Mouse (Mus musculus): ENCODE results near the gene Gabrb1.
"Not testable (repeated sequence)": the region's sequence is repeated elsewhere in the genome, so short reads cannot be mapped to it uniquely, and the experiment has no call there.

Gene Gabrb1

DNA sequence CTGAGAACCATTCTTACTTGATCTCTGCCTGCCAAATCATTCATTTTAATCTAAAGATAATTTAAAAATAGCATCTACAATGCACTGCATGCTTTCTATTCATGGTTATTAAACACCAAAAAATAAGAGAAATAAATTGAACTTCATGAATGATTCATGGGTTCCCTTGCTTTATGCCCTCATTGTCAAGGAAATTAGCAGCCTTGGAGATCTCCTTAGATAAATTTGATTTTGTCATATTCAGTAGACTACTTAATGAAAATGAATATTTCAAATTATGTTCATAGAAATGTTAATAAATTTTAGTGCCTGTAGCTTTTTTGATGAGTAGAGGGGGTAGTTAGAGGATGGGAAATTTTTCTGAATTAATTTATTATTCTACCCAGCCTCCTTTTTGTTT lies 379.0 kb downstream of the Gabrb1 start:
- no peak for DNase-seq (ENCODE audit: low spot score in 2 of 2)

DNA sequence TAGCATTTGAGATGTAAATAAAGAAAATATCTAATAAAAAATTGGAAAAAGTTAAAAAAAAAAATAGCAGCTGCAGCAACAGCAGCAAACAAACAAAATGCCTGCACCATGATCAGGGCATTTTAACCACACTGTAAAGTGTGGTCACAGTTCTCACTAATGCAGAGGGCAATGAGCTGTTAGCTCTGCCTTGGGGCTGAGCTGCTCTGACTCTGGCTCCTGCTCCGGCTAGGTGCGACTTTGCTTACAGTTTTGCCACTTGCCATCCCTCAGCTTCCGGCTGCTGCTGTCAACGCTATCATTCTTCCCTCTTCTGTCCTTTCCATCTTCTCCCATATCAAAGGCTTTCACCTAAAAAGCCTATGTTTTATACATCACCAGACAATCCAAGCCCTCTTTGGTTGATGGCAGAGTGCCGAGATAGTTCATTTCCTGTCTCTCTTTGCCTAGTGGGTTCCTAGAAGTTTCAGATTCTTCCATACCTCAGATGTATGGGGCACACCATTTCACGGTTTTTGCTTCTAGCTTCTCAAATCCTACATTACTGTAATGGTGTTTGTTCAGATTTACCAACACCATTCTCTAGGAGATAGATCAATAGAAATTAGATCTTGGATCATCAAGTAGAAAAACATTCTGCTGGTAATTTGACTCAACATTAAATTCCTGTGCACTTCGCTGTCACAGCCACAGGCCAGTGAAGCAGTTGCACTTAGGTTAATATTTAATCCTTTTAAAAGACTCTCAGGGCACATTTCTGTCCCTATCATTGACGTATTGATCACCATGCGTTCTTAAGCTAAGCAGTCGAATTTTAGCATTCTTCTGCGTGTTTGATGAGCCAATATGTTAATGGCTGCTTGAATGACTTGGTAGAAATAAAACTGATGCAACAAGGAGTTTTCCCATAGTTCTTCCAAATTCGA lies 385.6 kb downstream of the Gabrb1 start:
- DNase-seq (ENCODE audit: low spot score in 2 of 2), result no peak

DNA sequence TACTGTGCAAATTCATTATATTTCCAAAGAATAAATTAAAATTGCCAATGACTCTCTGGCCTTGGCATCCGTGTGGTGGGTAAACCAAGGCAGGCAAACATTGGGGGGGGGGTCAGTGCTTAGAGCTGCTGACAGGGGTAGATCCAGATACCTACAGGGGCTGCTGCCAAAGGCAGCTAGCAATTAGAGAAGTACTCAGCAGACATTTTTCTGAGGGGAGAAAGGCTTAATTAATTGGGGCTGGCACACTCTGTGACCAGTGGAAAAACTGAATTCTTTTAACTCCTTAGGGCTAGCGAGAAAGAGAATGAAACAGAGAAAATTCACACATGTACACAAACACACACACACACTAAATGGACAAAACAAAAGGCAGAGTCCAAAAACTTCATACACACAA lies 388.3 kb downstream of the Gabrb1 start:
- no peak for DNase-seq (ENCODE audit: low spot score in 2 of 2)

DNA sequence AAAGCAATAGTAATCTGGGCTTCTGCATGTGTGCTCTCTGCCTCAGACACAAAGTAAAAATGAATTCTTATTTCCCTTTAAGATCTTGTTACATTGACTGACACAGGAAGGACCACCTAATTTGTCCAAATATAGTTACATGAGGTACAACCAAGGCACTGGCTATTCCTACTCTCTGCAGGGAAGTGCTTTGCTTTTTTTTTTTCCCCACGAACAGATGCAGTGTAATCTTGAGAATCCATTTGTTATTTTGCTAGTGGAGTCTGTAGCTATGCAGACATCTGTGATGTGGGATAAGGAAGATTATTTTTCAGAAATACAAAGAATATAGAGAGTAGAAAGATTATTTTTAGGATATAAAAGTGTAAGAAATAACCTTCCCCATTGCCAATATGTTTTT lies 406.2 kb downstream of the Gabrb1 start:
- DNase-seq (ENCODE audit: low spot score in 2 of 2), result no peak

DNA sequence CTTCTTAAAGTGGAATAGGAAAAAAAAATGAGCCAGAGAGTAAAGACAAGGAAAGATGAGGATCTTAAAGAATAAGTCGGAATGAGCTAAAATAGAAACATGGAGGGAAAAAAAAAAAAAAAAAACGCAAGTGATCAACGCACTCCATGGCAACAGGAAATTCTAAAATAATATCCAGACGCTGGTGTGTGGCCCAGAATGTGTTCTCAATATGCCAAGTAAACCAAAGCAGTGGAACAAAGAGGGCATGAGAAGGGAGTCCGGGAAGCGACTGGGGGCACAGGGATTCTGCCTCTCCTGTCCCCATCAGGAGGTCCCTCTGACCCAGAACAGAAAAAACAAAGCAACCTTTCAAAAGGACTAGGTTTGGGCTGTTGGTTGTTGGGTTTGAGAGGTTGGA lies 410.9 kb downstream of the Gabrb1 start:
- DNase-seq (ENCODE audit: low spot score in 2 of 2), result no peak

DNA sequence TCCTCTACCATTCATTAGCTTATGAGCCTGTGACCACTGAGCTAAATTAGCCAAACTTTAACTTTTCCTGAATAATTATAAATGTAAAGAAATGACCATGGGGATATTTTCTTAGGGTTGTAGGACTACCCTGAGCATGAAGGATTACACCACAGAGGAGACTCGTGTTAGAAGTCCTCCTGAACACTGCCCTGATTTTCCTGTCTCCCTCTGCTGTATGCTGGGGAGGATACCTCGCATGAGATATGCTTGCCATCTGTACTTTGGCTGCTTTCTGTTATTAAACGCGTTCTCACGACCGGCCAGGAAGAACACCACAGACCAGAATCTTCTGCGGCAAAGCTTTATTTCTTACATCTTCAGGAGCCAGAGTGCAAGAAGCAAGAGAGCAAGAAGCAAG lies 411.5 kb downstream of the Gabrb1 start:
- not testable (repeated sequence) for DNase-seq (ENCODE audit: low spot score in 2 of 2)

DNA sequence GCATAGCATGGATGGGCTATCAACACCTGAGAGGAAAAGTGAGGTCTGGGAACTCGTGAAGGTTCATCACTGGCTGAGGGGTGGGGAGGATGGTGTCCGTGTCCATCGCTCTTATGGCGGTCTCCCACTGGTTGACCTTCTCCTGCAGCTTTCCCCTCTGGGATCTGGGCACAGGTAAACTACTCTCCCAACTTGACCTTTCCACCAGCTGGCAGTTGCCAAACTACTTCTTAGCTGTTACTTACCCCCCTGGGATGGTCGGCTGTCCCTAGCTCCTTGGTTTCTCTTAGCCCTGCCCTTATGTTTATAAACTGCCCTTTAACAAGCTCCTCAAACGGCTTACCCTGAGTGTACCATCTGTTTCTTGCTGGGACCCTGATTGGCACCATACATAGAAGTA lies 418.9 kb downstream of the Gabrb1 start:
- no peak for DNase-seq (ENCODE audit: low spot score in 2 of 2)

DNA sequence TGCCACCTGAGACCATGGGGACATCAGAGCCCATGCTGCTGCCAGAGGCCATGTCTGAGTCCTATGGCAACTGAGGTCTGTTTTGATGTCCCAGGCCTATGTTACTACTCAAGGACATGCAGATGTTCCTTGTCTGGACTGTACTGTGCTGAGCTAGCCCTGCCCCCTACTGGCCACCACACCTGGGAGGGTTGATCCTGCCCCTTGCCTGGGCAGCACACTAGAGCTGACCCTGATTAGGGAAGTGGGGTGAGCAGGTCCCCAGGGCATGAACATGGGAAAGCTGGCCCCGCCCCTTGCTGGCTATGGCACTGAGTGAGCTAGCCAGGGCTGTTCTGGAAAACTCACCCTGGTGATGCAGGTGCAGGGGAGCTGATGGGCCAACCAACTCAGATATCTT lies 428.6 kb downstream of the Gabrb1 start:
- DNase-seq (ENCODE audit: low spot score in 2 of 2), result no peak

DNA sequence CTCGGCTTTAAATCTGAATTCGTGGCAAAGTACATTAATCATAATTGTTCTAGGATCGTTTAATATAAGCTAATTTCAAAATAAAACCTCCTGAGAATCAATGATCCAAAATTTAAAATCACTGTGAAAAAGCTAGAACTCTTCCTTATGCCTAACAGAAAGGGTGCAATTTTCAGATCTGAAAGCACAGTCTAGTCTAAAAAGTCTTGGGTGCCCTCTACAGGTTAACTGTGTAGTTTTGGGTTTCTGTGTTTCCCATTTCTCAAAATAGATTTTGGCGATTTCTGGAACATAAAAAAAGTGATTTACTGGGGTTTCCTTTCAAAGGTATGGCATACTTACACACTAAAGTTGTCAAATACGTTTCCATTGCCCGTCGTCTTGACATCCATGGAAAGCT lies 436.7 kb downstream of the Gabrb1 start:
- DNase-seq (ENCODE audit: low spot score in 2 of 2), result no peak

DNA sequence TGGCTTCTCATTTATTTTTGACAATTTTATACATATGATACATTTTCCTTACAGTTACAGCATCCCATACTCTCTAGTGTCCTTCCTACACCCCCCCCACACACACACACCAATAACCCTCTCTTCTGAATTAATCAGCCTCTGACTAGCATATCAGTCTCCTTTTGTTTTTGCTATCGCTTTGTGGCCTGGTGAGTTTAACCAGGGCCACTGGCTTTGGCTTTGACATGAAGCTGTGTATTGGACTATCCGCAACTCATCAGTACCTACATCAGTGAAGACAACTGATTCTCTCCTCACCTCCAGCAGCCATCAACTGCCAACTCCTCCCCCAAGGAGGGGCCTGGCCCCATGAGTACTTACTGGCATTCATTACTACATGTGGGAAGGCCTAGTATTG lies 437.1 kb downstream of the Gabrb1 start:
- no peak for DNase-seq (ENCODE audit: low spot score in 2 of 2)

DNA sequence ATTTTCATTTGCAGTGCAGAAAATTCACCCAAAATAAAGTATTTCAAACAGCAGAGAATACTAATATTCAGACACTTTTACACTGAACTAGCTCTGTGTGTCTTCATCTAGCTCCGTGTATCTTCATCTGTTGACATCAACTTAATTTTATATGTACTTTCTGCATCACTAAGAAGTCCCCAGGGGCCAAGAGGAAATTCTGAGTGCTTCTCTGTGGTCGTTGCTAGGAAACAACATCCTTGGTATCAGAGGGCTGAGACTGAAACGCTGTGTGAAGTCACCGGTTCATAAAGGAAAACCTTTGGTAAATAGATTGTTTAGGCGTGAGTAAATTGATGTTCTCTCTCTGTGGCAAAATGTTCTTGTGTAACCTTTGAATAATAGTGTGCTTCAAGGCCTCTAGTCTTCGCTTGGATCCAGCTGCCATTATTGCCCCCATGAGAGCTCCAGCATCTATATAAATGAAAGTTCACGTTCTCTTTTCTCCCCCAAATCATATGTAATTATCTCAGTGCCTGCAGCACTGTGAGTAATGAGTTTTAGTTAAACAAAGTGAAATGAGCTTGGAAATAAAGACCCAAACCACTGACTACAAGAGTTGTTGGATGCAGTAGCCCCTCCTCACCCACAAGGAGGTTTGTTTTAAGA lies 446.5 kb downstream of the Gabrb1 start:
- DNase-seq (ENCODE audit: low spot score in 2 of 2), result no peak

DNA sequence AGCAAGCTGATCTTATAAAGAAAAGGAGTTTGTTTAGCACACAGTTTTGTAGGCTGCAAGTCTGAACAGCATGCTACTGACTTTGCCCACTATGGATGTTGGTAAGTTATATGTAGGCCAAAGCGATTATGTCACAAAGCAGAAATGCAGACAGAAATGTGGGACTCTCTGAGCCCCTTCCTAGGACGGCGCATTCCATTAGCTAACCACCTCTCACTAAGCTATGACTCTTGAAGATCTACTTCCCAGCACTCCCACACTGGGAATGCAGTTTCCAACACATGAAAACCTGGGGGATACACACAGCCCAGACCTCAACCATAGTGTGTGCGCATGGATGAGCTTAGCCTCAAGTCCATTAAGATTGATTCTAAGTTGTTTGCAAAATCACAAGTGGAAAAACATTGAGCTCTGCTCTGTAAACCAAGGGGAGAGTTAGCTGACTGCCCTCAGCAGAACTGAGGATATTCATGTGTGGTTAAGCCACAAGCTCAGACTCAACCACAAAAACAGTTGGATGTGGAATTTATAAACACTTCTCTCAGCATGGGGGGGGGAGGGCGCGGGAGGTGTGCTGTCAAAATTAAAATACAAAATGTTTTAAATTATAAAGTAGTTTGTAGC lies 464.6 kb downstream of the Gabrb1 start:
- no peak for DNase-seq (ENCODE audit: low spot score in 2 of 2)

DNA sequence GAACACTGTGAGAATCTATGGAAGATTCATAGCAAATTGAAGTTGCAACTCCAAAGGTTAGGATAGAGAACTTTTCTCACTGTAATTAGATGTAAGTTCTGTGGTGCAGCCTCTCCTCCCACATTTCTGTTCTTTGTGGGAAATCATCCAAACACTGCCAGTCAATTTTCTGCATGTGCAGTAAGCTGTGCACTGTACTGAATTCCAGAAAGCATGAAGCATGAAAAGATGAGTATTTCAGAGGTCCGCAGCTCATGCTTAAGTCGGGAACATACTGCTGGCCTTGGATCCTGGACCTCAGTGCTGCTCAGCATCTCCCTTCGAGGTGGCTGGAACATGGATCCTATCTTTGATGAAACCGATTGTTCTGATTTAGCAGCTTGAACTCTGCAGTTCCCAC lies 468.8 kb downstream of the Gabrb1 start:
- no peak for DNase-seq (ENCODE audit: low spot score in 2 of 2)

DNA sequence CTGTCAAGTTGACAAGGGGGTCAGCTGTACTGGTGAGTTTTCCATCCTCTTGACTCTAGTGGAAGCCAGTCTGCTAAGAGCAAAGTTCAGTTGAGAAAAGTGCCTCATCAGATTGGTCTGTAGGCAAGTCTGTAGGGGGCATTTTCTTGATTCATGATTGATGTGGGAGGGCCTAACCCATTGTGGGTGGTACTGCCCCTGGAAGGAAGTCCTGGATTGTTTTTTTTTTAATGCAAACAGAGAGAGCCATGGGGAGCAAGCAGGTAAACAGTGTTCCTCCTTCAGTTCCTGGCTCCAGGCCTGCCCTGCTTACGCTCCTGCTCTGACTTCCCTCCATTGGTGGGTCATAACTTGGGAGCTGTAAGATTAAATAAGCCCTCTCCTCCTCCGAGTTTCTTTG lies 476.0 kb downstream of the Gabrb1 start:
- DNase-seq (ENCODE audit: low spot score in 2 of 2), result no peak

DNA sequence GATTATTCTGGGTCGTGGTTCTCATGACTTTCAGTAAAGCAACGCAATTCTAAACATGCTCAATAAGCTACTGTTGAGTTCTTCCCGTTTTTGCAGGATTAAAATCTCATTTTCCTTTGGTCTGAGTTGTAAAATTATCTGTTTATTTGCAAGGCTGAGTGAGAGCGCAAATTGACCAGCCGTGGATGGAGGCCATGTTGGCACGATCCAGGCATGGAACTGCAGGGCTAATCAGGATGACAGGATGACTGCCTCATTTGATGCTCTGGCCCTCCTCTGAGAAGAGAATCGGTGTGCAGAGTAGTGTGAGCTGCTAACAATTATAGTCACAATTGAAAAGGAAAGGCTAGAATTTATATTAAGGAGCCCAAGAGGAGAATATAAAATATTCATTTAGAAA lies 480.3 kb downstream of the Gabrb1 start:
- DNase-seq (ENCODE audit: low spot score in 2 of 2), result no peak

DNA sequence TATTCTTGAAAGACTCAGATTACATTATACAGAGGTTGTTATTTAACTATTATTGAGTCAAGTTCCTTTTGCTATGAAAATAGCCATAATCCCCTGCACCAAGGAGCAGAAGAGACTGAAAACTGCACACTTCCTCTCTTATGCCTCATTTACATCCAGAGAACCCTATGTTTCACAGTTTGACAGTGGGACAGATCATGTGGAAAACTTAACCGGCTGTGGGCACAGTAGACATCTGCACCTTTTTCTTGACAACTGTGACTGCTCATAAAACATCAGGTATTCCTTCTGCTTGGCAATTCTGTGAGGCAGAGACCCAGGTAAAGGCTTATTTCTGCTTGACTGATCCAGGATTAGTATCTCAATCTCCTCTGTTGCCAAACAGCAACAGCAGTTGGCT lies 481.7 kb downstream of the Gabrb1 start:
- no peak for DNase-seq (ENCODE audit: low spot score in 2 of 2)

DNA sequence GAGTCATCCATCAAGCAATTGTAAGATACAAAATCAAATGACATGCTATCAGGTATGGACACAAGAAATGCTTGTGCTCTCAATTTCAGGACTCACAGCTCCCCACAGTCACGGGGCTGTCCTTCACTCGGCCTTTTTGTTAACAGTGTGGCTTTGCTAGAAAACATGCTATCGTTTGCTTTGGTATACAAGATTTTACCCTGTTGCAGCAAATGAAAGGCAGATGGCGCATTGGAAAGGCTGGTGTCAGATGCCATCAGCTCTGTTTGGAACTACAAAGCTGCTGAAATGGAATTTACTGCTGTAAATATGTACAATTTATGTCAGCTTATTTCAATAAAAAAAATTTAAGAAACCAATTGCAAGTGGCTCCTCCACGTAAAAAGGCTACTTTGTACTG lies 490.8 kb downstream of the Gabrb1 start:
- no peak for DNase-seq (ENCODE audit: low spot score in 2 of 2)

DNA sequence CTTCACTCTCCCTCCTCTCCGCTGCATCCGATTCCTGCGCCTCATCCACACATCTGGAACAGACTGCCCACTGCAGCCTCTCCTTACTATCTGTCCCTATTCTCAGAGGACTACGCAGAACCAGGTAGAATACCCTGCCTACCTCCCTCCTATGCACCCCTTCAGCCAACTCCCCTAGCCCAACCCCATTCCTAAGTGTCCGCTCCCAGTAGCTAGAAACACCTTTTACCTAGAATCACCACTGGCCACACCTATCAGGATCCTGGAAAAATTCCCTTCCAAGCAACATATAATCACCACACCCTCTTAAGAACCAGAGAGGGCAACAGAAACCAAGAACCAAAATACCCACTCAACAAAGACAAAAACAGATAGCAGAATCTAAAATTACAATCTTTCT lies 493.0 kb downstream of the Gabrb1 start:
- no peak for DNase-seq (ENCODE audit: low spot score in 2 of 2)

DNA sequence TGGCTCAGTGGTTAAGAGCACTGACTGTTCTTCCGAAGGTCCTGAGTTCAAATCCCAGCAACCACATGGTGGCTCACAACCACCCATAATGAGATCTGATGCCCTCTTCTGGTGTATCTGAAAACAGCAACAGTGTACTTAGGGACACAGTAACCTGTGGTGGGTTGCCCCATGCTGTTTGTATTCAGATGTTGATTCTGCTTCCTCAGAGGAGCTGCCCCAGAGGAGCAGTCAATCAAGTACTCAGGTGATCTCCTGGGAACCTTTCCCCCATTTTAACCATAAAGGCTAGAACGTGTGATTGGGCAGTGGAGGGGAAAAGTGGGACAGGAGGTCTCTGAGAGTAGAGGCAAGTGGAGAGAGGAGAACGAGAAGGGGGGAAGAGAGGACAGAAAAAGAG lies 497.8 kb downstream of the Gabrb1 start:
- DNase-seq (ENCODE audit: low spot score in 2 of 2), result not testable (repeated sequence)

DNA sequence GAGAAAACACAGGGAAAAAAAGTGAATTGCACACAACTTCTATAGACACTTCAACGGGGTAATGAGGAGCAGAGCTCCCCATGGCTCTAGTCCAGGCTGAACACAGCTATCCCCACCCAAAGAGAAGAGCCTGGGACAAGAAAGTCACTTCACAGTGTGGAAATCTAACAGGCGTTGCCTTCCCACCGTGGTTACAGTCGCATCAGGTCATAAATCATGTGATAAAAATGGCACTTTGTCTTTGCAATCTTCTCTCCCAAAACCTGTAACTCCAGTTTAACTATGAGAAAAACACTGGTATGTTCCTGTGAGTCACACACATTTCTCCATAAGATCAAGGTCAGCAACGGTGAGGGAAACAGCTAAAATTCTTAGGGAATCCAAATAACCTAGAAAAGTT lies 498.7 kb downstream of the Gabrb1 start:
- no peak for DNase-seq (ENCODE audit: low spot score in 2 of 2)

DNA sequence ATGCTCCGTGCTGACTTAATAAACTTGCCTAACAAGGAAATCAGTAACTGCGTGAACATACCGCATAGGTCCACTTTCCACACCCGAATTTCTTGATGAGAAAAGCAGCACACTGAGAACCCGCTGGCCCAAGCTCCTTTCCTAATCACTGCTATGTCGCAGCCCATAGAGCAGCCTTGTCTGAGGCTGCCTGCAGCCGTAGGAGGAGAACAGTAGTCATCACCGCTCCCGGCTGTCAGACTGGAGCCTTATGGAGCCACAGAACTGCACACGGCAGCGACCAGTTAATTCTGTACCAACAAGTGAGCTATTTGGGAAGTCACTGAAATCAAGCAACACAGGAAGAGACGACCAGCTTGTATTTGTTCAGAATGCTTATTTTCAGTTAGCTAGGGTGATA lies 500.8 kb downstream of the Gabrb1 start:
- no peak for DNase-seq (ENCODE audit: low spot score in 2 of 2)

DNA sequence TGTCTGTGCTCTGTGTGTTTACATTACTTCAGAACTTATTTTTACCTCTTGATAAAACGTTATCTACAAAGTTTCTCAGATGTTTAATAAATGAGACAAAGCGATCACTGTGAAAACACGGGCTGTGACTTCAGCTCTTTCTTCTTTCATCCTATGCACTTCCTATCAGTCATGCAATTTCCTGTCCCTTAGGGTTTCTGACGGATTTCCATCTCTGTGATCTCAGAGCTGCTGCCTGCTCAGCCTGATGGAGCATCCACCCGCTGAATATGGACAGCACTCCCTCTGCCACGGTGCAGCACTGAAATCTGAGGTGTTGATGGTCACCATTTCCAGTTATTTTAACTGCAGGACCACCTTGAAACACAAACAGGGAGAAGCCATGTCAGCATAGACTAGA lies 501.6 kb downstream of the Gabrb1 start:
- DNase-seq (ENCODE audit: low spot score in 2 of 2), result no peak
